Mouse (Mus musculus) cortical plate, adult 2 months (tissue): ENCODE data around the gene Galnt9. TPM values are rescaled to one million over a fixed set of nuclear protein-coding genes. Genes with fewer than 3 reads are reported as not detected.

ENCODE experiments used
- H3K27ac ChIP-seq: fragments of 200-500 bp; 2 replicates; pipeline ENCODE4 v1.5.1; 2012; ENCODE audit warnings: low read length, control low read depth, inconsistent platforms; ENCODE audit not compliant: insufficient read depth
- H3K4me1 ChIP-seq: fragments of 200-500 bp; 2 replicates; pipeline ENCODE4 v1.6.1; 2011; ENCODE audit warnings: low read length; ENCODE audit not compliant: control insufficient read depth, insufficient read depth
- H3K4me3 ChIP-seq: fragments of 200-500 bp; 2 replicates; pipeline ENCODE4 v1.5.1; 2011; ENCODE audit warnings: mild to moderate bottlenecking, low read length, control low read depth; ENCODE audit not compliant: insufficient read depth
- CTCF ChIP-seq: fragments of 200-500 bp; IDR thresholded peaks from 2 replicates; pipeline ENCODE4 v1.5.1; 2011; ENCODE audit warnings: mild to moderate bottlenecking, control low read depth, low read length; ENCODE audit not compliant: insufficient read depth; ENCODE audit errors: extremely low read depth
- POLR2A ChIP-seq: fragments of 200-500 bp; IDR thresholded peaks from 2 replicates; pipeline ENCODE4 v1.6.1; 2011; ENCODE audit warnings: mild to moderate bottlenecking, low read length, control low read depth; ENCODE audit not compliant: insufficient read depth; ENCODE audit errors: extremely low read depth
- polyA plus RNA-seq: library from polyadenylated mRNA; depleted of rRNA; stranded (reverse); fragments of >200 nt; gene quantifications from 2 replicates; pipeline ENCODE4 v1.2.3, GENCODE M21; 2012

Galnt9 gene
- polyA plus RNA-seq, 1 experiment, result 107 TPM

DNA sequence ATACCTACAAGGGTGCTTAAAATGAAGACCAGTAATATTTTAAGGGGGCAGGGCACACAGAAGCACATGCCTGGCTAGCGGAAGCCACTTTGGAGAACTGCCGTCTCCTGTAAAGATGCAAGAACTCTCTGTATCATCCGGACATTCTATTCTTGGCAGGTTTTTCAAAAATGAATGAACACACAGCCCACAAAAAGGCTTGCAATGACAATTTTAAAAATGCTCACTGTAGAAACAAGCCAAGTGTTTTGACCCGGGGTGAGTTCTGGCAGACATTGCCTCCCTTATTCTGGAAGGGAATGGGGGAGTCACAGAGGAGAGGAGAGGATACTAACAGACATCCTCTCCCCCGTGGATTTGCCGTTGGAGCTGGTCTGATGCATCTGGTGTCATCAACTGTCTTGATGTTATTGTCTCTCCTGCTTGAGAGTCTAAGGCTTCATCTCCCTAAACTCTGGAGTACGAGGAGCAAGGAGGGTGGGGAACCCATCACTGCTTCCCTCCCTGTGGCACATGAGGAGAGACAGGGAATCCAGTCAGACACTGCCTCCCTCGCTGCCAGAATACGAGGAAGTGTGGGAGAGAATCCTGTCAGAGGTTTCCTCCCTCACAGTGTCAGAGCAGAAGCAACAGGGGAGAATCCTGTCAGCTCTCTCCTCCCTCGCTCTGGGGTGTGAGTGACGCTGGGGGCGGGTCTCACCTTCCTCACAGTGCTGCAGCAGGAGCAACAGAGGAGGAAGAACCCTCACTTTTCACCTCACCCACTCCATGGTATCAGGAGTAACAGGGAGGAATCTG, 54.3 kb downstream of the Galnt9 start:
- TF ChIP-seq POLR2A (no peak), CTCF (no peak)
- H3K4me1 ChIP-seq, result peaks cover 8% of the 10 kb centered on the region
- H3K4me3 ChIP-seq, result no peak overlapping the region
- H3K27ac ChIP-seq, result no peak overlapping the region

- Histone ChIP-seq H3K4me3 (no peak overlapping the region), H3K4me1 (peaks cover 3% of the 10 kb centered on the region; the same call in 1 of the 2 replicates), H3K27ac (no peak overlapping the region)
- TF ChIP-seq CTCF, result no peak
- TF ChIP-seq POLR2A, result no peak
Observed at GRCm38 (mm10) chr5:110603016-110603685, 59.0 kb downstream of the Galnt9 start.

GRCm38 (mm10) chr5:110604311-110604710, 60.2 kb downstream of the Galnt9 start:
- Histone ChIP-seq H3K27ac (no peak overlapping the region), H3K4me1 (no peaks in the 10 kb centered on the region; the same call in 1 of the 2 replicates), H3K4me3 (no peak overlapping the region)
- TF ChIP-seq POLR2A (no peak), CTCF (no peak)

GRCm38 (mm10) chr5:110605531-110606221, 61.5 kb downstream of the Galnt9 start:
- H3K27ac ChIP-seq, result no peak overlapping the region
- H3K4me1 ChIP-seq, result no peaks in the 10 kb centered on the region
- H3K4me3 ChIP-seq, result no peak overlapping the region
- TF ChIP-seq POLR2A (no peak), CTCF (no peak)

- no peak for TF ChIP-seq CTCF
- TF ChIP-seq POLR2A, result no peak
- no peak overlapping the region for H3K27ac ChIP-seq
- H3K4me3 ChIP-seq, result no peak overlapping the region
- no peaks in the 10 kb centered on the region for H3K4me1 ChIP-seq
Observed at GRCm38 (mm10) chr5:110607767-110608166, 63.6 kb downstream of the Galnt9 start.

DNA sequence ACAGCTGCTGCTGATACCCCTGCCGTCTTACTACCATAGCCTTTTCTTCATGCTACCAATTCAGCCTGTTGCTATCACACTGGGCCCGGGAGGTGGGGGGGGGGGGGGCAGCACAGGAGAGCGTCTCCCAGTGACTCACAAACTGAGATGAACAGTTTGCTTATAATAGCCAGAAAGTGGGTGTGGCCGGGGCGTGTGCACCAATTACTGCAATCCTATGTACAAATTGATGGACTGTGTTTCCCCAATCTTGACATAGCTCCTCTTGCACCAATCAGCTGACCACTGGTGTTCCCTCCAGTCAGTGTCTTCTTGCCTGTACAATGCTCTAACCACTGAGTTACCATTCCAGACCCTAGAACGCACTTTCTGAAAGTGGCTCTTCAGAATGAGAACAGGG, 64.2 kb downstream of the Galnt9 start:
- Histone ChIP-seq H3K4me1 (no peaks in the 10 kb centered on the region), H3K27ac (no peak overlapping the region), H3K4me3 (no peak overlapping the region)
- TF ChIP-seq CTCF (no peak), POLR2A (no peak)

GRCm38 (mm10) chr5:110608941-110609340, 64.8 kb downstream of the Galnt9 start:
- Histone ChIP-seq H3K27ac (no peak overlapping the region), H3K4me1 (no peaks in the 10 kb centered on the region), H3K4me3 (no peak overlapping the region)
- TF ChIP-seq CTCF, result no peak
- no peak for TF ChIP-seq POLR2A

DNA sequence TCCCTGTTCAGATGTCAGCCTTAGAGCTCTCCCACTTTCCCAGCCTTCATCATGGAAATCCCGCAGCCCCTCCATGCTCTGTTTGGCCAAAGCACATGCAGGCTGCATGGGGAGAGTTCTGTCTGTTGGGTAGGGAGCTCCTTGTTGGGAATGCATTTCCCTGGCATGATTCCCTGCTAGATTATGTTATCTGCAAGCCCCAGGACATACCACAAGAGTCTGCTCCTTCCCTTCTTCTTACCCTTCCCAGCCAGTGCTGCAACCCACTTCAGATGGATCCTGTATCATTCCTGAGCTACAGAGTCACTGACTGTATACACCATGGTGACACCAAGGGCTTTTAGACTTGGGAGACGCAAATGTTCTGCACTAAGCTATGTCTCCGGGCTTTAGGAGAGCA, 65.3 kb downstream of the Galnt9 start:
- no peaks in the 10 kb centered on the region for H3K4me1 ChIP-seq
- TF ChIP-seq POLR2A, result no peak

GRCm38 (mm10) chr5:110609868-110610267, 65.7 kb downstream of the Galnt9 start:
- no peak overlapping the region for H3K27ac ChIP-seq

More for the DNA sequence above, 65.3 kb downstream of the Galnt9 start:
- no peak overlapping the region for H3K27ac ChIP-seq
- H3K4me3 ChIP-seq, result no peak overlapping the region

More at GRCm38 (mm10) chr5:110609868-110610267, 65.7 kb downstream of the Galnt9 start:
- Histone ChIP-seq H3K4me1 (no peaks in the 10 kb centered on the region), H3K4me3 (no peak overlapping the region)
- TF ChIP-seq POLR2A, result no peak
- no peak for TF ChIP-seq CTCF
